Mouse (Mus musculus) neutrophil, adult 5-6 weeks (primary cell): ENCODE data around the gene H2al1h. TPM values are rescaled to one million over a fixed set of nuclear protein-coding genes. Genes with fewer than 3 reads are reported as not detected.
"Not testable (repeated sequence)": the region's sequence is repeated elsewhere in the genome, so short reads cannot be mapped to it uniquely, and the experiment has no call there.

Experiments used
- ATAC-seq: fragments of 151-379, 151-347 bp; 2 replicates; pipeline ENCODE4 v1.8.0; 2017; ENCODE audit warnings: mild to moderate bottlenecking, moderate TSS enrichment; ENCODE audit not compliant: insufficient number of reproducible peaks, poor library complexity, low FRiP score, severe bottlenecking; ENCODE audit errors: extremely low read depth
- total RNA-seq: library from RNA; stranded (forward); fragments of 200-1000 nt; gene quantifications from 2 replicates; pipeline ENCODE4 v1.2.3, GENCODE M21; 2017

H2al1h gene
- not detected in 2 replicates for total RNA-seq

GRCm38 (mm10) chrX:11321192-11321591 lies at the start of gene H2al1h:
Gene H2al1h (plus strand): TSS chrX:11321492.
- ATAC-seq: not testable (repeated sequence)

GRCm38 (mm10) chrX:11273190-11273589 lies 48.1 kb upstream of the H2al1h start:
- no peak for ATAC-seq

GRCm38 (mm10) chrX:11277083-11277482 lies 44.2 kb upstream of the H2al1h start:
- ATAC-seq: no peak

- no peak for ATAC-seq
Measured at GRCm38 (mm10) chrX:11280741-11281140, 40.6 kb upstream of the H2al1h start.

GRCm38 (mm10) chrX:11288306-11288882 lies 32.9 kb upstream of the H2al1h start:
- ATAC-seq: no peak

- ATAC-seq: no peak
Measured at GRCm38 (mm10) chrX:11289244-11289643, 32.0 kb upstream of the H2al1h start.

- ATAC-seq: not testable (repeated sequence)
Measured at GRCm38 (mm10) chrX:11298957-11299356, 22.3 kb upstream of the H2al1h start, which contains the start of gene H2al1a. Gene H2al1a (plus strand): TSS chrX:11299257.

GRCm38 (mm10) chrX:11302132-11302531 lies 19.2 kb upstream of the H2al1h start, which contains the start of gene H2al1b:
Gene H2al1b (plus strand): TSS chrX:11302432.
- not testable (repeated sequence) for ATAC-seq

GRCm38 (mm10) chrX:11305355-11305754 lies 15.9 kb upstream of the H2al1h start, which contains the start of gene H2al1c:
Gene H2al1c (plus strand): TSS chrX:11305655.
- not testable (repeated sequence) for ATAC-seq

- ATAC-seq: not testable (repeated sequence)
Measured at GRCm38 (mm10) chrX:11308524-11308923, 12.8 kb upstream of the H2al1h start, which contains the start of gene H2al1d. Gene H2al1d (plus strand): TSS chrX:11308824.

GRCm38 (mm10) chrX:11311634-11312033 lies 9.7 kb upstream of the H2al1h start, which contains the start of gene H2al1e:
Gene H2al1e (plus strand): TSS chrX:11311934.
- not testable (repeated sequence) for ATAC-seq

GRCm38 (mm10) chrX:11314858-11315257 lies 6.4 kb upstream of the H2al1h start, which contains the start of gene H2al1f:
Gene H2al1f (plus strand): TSS chrX:11315158.
- not testable (repeated sequence) for ATAC-seq

GRCm38 (mm10) chrX:11317956-11318355 lies 3.3 kb upstream of the H2al1h start, which contains the start of gene H2al1g:
Gene H2al1g (plus strand): TSS chrX:11318256.
- ATAC-seq: not testable (repeated sequence)

GRCm38 (mm10) chrX:11324359-11324758 lies 3.1 kb downstream of the H2al1h start, which contains the start of gene H2al1i:
Gene H2al1i (plus strand): TSS chrX:11324659.
- ATAC-seq: not testable (repeated sequence)

GRCm38 (mm10) chrX:11327522-11327921 lies 6.2 kb downstream of the H2al1h start, which contains the start of gene H2al1j:
Gene H2al1j (plus strand): TSS chrX:11327822.
- not testable (repeated sequence) for ATAC-seq

- ATAC-seq: no peak
Measured at GRCm38 (mm10) chrX:11345762-11346161, 24.5 kb downstream of the H2al1h start.

- no peak for ATAC-seq
Measured at GRCm38 (mm10) chrX:11346756-11347155, 25.5 kb downstream of the H2al1h start.

GRCm38 (mm10) chrX:11360823-11361222 lies 39.5 kb downstream of the H2al1h start:
- no peak for ATAC-seq

- 0 out of 2 replicates have a peak, but pooled peaks have one; percentile 33 for ATAC-seq
Measured at GRCm38 (mm10) chrX:11361261-11361660, 40.0 kb downstream of the H2al1h start.

GRCm38 (mm10) chrX:11363890-11364289 lies 42.6 kb downstream of the H2al1h start:
- no peak for ATAC-seq
